Mouse (Mus musculus) cerebral cortex, adult 2 months (tissue): ENCODE measurements around the gene Eif3c.

Source experiments
- WGBS: fragments of 180-500 bp; shearing (Covaris S2); methylation state at CpG from one replicate; pipeline ENCODE4 v1.1.7; 2018; 5-methylcytosine and 5-hydroxymethylcytosine counted together

Gene Eif3c

GRCm38 (mm10) chr7:126566094-126566765 is at the start of gene Eif3c:
Gene Eif3c (minus strand): TSS chr7:126566411.
- WGBS, result under 1% methylated on average over 46 of the region's 46 CpGs

DNA sequence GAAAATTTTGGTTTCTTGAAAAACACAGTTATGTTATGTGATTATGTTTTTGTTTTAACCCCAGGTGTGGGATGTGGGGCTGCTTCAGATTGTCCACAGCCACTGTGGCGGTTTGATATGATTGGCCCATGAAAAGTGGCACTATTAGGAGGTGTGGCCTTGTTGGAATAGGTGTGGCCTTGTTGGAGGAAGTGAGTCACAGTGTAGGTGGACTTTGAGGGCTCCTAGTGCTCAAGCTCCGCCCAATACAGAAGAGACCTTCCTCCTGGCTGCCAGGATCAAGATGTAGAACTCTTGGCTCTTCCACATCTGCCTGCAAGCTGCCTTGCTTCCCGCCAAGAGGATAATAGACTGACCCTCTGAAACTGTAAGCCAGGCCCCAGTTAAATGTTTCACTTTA is 46.5 kb upstream of the Eif3c start:
- 83% methylated on average over 3 of the region's 3 CpGs for WGBS

DNA sequence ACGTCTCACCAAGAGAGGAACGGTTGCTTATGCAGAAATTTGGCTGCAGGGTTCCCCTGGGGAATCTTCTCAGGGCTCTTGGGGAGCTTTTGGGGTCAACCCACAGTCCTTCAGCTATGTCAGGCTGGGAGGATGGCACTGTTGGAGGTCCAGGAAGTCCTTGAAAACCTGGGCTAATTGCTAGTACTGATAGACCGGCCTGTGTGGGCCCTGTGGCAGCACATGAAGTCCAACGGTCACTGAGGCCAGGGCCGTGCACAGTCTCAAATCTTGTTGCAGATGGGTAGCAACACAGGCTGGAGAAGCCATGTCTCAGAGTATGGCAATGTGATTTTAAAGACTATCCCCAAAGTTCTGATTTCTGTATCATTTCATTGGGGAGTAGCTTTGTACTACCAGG is 41.6 kb upstream of the Eif3c start:
- WGBS, result 94% methylated on average over 5 of the region's 5 CpGs

DNA sequence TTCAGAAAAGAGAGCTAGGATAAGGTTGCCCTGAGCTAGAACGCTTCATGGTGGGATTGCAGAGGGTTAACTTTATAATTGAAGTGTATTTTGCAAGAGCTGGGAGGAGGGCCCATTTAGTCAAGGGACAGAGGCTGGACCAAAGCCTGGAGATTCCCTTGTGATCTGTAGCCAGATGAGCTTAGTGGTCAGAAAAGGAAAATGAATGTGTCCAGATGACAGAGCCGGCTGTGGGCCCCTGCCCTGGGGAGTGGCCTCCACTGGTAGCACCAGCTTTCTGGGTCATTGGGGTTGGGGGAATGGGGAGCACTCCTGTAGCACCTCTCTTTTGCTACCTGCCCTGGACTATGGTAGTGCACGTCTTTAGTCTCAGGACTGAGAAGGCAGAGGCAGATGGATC is 40.9 kb upstream of the Eif3c start:
- WGBS, result 61% methylated on average over 3 of the region's 3 CpGs

DNA sequence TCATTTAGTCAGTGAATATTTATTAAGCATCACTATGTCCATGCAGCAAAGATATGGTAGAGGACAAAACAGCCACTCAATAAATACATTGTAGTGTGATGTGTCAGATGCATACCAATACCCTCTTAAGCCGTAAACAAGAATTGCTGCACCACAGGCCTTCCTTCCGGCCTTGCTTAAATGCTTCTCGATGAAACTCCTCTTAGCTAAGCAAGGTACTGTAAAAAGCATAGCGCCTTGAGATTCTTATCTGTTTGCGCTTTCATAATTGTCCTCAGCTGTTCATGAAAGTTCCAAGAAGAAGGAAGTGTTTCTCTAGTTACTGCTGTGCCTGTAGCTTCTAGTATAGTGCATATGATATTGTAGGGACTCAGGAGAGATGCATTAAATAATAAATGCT is 40.4 kb upstream of the Eif3c start:
- 75% methylated on average over 5 of the region's 5 CpGs for WGBS

DNA sequence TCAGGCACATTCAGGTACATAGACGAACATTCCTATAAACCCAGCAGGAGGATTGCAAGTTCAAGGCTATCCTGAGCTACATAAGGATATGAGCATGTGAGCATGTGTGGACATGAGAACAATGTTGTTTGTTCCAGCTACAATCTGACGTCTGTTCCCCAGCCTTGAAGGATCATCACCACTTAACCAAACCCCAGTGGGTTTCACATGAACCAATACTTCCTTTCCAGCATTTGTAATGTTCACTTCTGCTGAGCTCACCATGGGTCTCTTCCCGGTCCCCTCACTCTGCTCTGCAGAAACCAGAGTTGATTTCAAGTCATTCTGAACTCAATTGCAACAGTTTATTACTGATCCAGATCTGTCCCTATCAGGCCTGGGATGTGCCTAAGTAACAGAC is 36.4 kb upstream of the Eif3c start:
- WGBS, result 85% methylated on average over 3 of the region's 3 CpGs

DNA sequence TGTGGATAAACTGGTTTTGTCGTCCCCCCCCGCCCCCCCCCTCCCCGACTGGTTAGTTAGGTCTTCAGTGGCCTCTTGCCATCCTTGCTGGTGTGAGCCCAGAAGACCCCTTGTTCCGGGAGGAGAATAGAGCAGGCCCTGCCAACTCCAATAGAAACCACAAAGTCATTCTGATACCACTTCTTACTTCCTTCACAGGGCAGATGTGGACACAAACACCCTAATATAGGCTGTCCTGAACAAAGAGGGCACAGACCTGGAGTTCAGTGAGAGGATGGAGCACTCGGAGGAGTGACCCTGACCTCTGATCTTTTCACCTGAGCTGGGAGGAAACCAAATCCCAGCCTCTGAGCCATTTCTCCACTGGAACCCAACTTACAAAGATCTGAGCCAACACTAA is 35.7 kb upstream of the Eif3c start:
- WGBS, result 35% methylated on average over 5 of the region's 5 CpGs

GRCm38 (mm10) chr7:126598919-126599318 is 32.7 kb upstream of the Eif3c start:
- 84% methylated on average over 6 of the region's 6 CpGs for WGBS

DNA sequence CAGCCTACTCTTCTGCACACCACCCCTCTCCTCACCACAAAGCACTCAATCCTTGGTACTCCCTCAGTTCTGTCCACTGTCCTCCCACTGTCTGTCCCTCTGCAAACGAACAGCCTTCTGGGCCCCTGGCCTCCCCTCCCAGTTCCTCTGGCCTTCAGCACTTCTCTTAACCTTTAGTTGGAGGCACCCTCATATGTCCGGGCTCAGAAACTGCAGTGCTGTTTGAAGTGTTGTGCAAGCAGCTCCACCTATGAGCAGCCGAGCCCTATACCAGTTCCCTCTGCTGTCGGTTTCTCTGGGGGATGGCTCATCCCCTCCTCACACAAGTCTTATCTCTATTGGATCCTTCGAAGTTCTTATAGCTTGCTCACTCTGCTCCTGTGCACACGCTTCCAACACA is 30.2 kb upstream of the Eif3c start:
- WGBS, result 80% methylated on average over 6 of the region's 6 CpGs

- 81% methylated on average over 5 of the region's 5 CpGs for WGBS
Measured at GRCm38 (mm10) chr7:126595890-126596289, 29.7 kb upstream of the Eif3c start.

DNA sequence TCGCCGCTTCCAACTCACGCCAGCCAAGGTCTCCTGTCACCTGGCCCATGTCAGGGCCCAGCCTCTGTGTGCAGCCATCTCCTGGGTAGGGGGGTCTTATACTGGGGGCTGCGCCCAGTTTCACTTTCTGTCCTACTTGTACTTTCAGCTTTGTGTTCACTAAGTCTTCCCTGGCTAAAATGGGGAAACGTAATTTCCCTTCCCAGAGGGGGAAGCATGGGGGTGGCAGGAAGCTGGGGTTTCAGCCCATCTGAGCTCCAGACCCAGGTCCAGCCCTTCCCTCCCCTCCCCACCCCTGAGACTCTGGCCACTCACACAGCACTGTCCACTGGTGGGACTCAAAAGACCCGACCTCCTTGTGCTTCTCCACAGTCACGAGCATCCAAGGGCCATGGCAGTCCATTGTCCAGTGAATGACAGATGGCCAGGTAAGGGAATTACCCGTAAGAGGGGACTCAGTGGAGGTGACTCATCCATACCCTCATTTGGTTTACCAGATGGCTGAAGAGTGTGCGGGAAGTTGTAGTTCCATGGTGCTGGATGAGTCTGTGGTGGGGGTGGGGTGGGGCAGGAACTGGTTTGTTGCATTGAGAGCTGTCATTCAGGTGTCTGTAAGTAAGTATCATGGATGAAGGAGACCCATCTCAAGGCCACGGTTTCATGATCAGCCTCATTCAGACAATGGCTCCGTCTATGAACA is 28.8 kb upstream of the Eif3c start, which contains the start of gene Il27:
TSS of gene Il27 (minus strand) at position 80 of the 700 bp plus-strand sequence.
- WGBS, result 77% methylated on average over 11 of the region's 11 CpGs

GRCm38 (mm10) chr7:126587779-126588178 is 21.6 kb upstream of the Eif3c start:
- WGBS, result 23% methylated on average over 16 of the region's 16 CpGs

GRCm38 (mm10) chr7:126586839-126587238 is 20.6 kb upstream of the Eif3c start:
- WGBS, result 51% methylated on average over 8 of the region's 8 CpGs

DNA sequence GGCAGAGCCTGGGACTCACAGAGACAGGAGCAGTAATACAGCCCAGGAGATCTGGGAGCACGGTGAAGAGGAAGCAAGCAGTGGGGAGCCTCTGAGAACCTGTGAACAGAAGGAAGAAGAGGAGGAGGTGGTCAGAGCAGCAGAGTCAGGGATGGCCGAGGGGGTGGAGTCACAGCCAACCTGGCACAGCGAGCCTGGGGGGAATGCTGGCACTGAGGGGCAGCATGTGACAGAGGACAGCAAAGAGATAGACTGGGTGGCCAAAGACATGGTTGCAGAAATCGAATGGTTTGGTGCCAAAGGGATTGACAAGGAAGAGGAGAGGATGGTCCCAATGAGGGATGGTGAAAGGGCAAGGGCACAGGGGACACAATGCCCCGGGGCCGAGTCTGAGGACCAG is 19.5 kb upstream of the Eif3c start, which contains the start of gene Cln3:
TSS of gene Cln3 (minus strand) at position 101 of the 400 bp plus-strand sequence.
- whole genome bisulfite sequencing, result 71% methylated on average over 6 of the region's 6 CpGs

DNA sequence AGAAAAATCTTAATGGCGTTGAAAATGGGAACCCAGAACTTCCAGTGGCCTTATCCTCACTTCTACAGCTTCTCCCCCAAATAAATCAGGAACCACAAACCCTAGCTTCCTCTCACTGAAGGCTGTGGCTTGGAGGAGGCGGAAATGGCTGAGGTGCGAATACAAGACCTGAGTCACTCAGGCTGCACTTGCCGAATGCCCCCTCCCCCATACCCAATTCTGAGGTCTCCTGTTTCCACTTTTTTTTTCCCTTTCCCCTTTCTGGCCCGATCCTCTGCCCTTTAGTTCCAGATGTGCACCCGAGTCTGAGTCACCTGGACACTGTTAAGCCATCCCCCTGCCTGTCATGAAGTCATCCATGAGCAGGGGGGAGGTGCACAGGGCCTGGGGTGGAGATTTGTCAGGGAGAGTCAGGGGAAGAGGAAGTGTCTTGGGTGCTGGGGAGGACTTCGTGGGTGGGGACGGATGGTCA is 18.3 kb upstream of the Eif3c start, which contains the start of gene Apobr:
TSS of gene Apobr (plus strand) at position 437 of the 472 bp plus-strand sequence.
- WGBS, result 75% methylated on average over 8 of the region's 8 CpGs

GRCm38 (mm10) chr7:126583761-126584160 is 17.6 kb upstream of the Eif3c start:
- WGBS, result 56% methylated on average over 6 of the region's 6 CpGs

- WGBS, result under 1% methylated on average over 22 of the region's 22 CpGs
Measured at GRCm38 (mm10) chr7:126583251-126583709, 17.1 kb upstream of the Eif3c start.

- WGBS, result 3% methylated on average over 20 of the region's 20 CpGs
Measured at GRCm38 (mm10) chr7:126582759-126583158, 16.5 kb upstream of the Eif3c start.

- 72% methylated on average over 6 of the region's 6 CpGs for WGBS
Measured at GRCm38 (mm10) chr7:126581661-126582060, 15.4 kb upstream of the Eif3c start.

- 70% methylated on average over 8 of the region's 8 CpGs for WGBS
Measured at GRCm38 (mm10) chr7:126579172-126579571, 13.0 kb upstream of the Eif3c start.

- WGBS, result 59% methylated on average over 8 of the region's 8 CpGs
Measured at GRCm38 (mm10) chr7:126576946-126577345, 10.7 kb upstream of the Eif3c start.

- WGBS, result under 1% methylated on average over 28 of the region's 28 CpGs
Measured at GRCm38 (mm10) chr7:126565693-126566092, 518 bp downstream of the Eif3c start.

- WGBS, result 97% methylated on average over 5 of the region's 5 CpGs
Measured at GRCm38 (mm10) chr7:126556635-126557034, 9.6 kb downstream of the Eif3c start.
